ENCODE assay signal across 10 mouse cellular contexts in the genomic region with DNA sequence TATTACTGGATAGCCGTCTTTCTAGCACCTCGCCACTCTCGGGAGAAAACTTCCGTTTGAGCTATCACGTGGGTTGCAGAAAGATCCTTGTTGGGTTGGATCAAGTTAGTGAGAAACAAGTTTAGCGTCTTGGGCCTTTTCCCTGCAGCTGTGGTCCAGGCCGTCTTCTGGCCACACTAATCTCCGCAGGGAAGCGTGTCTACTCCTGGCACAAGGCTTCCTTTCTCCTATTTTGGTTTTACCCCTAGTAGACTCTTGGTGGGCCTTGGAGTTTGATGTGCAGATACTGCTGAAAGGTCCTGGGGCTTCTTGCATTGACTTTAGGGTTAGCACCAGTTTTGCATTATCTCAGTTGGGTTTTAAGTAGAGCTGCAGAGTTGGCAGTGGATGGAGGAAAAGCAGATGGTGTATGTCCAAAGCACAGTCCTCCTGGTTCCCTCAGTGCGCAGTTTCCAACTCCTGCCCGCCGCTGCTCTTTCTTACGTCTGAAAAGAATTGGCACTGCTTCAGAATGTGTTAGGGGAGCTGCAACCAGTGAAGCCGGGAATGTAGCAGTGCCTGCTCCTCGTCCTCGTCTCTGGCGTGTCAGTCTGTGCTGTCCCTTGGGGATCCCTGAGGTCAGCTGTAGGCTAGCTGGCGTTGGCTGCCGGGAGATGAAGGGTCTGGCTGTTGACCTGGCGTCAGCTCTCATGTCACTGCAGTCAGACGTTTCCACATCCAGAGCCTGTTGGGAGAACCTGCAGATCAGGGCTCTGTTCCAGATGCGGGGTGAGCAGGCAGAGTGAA.
DNase-seq lines count a peak whose midpoint lies in the region; ATAC-seq and TF ChIP-seq lines count a peak whose summit lies in the region.
"Had no signal": no experiment of that assay in that cellular context is flagged by ENCODE, and none has a peak within 500 bp of the region (broad histone marks: within the 10 kb centered on the region; RNA-seq: fewer than 3 reads in every experiment).

No protein-coding gene starts in this region.

- H3K4me2 ChIP-seq in embryonic facial prominence, embryonic 14.5 days (ENCODE audit: low read depth, low read length), result no peak overlapping the region
- H3K4me2 ChIP-seq in heart, embryonic 13.5 days, result 0 out of 2 replicates have a peak overlapping the region, but pooled peaks have one; percentile 4
- H3K4me2 ChIP-seq in limb, embryonic 14.5 days (replicated peaks; ENCODE audit: low read depth, low read length, severe bottlenecking), result 0 out of 2 replicates have a peak overlapping the region, but pooled peaks have one; percentile 7

- no peak overlapping the region for H3K9ac ChIP-seq in embryonic facial prominence, embryonic 14.5 days (ENCODE audit: low read depth, low read length)
- no peak overlapping the region for H3K9ac ChIP-seq in heart, embryonic 13.5 days
- H3K9ac ChIP-seq in limb, embryonic 14.5 days (ENCODE audit: low read depth, low read length, severe bottlenecking), result no peak overlapping the region

- no peak for ATAC-seq in embryonic facial prominence, embryonic 14.5 days (ENCODE audit: low read depth)
- ATAC-seq in heart, embryonic 13.5 days (ENCODE audit: extremely low read depth, insufficient number of reproducible peaks, low FRiP score, low TSS enrichment), result no peak
- no peak for ATAC-seq in limb, embryonic 14.5 days (ENCODE audit: low FRiP score, low read depth)
- no peak for ATAC-seq in CD4-positive, CD25-positive, alpha-beta regulatory T cell, adult 4 months

- H3K4me1 ChIP-seq in embryonic facial prominence, embryonic 14.5 days (ENCODE audit: control insufficient read depth, insufficient read depth, low read length), result peaks cover 17% of the 10 kb centered on the region; the same call in 1 of the 2 replicates
- peaks cover 79% of the 10 kb centered on the region for H3K4me1 ChIP-seq in heart, embryonic 13.5 days
- H3K4me1 ChIP-seq in limb, embryonic 14.5 days (ENCODE audit: control insufficient read depth, insufficient read depth, low read length), result peaks cover 7% of the 10 kb centered on the region; the same call in 1 of the 2 replicates

- 59% methylated on average over 22 of the region's 22 CpGs for WGBS in embryonic facial prominence, embryonic 14.5 days
- 52% methylated on average over 22 of the region's 22 CpGs for WGBS in heart, embryonic 13.5 days
- WGBS in limb, embryonic 14.5 days, result 64% methylated on average over 22 of the region's 22 CpGs

- H3K9me3 ChIP-seq in embryonic facial prominence, embryonic 14.5 days (ENCODE audit: control insufficient read depth, low read length), result no peaks in the 10 kb centered on the region
- no peaks in the 10 kb centered on the region for H3K9me3 ChIP-seq in heart, embryonic 13.5 days
- no peaks in the 10 kb centered on the region for H3K9me3 ChIP-seq in limb, embryonic 14.5 days (ENCODE audit: control insufficient read depth, low read length)

- no peak for TF ChIP-seq POLR2A in limb, embryonic 14.5 days (IDR thresholded peaks at IDR 0.05; ENCODE audit: borderline replicate concordance, extremely low read depth, insufficient read depth, insufficient read length)

- peak overlapping the region; percentile 8; the same call in 1 of the 2 replicates for H3K27ac ChIP-seq in embryonic facial prominence, embryonic 14.5 days (replicated peaks; ENCODE audit: low read depth, low read length)
- H3K27ac ChIP-seq in heart, embryonic 13.5 days (replicated peaks), result peak overlapping the region; percentile 71
- no peak overlapping the region for H3K27ac ChIP-seq in limb, embryonic 14.5 days (replicated peaks; ENCODE audit: low read depth, low read length)

- DNase-seq in kidney, postnatal 10 days, result peak; percentile 55
- DNase-seq in kidney, adult 18-20 months, result no peak
- DNase-seq in embryonic facial prominence, embryonic 14.5 days (ENCODE audit: low spot score), result peak; percentile 70
- peak; percentile 23 for DNase-seq in limb, embryonic 14.5 days (ENCODE audit: low spot score)
- DNase-seq in ovary, postnatal 10 days (ENCODE audit: low spot score), result no peak
- DNase-seq in ovary, postnatal 36 days (ENCODE audit: low spot score), result no peak
- DNase-seq: cerebellum, postnatal 25 days; layer of hippocampus, postnatal 36 days had no signal

- no peaks in the 10 kb centered on the region for H3K27me3 ChIP-seq in embryonic facial prominence, embryonic 14.5 days (replicated peaks; ENCODE audit: control insufficient read depth, insufficient read depth, low read length)
- no peaks in the 10 kb centered on the region for H3K27me3 ChIP-seq in heart, embryonic 13.5 days (replicated peaks)
- H3K27me3 ChIP-seq in limb, embryonic 14.5 days (ENCODE audit: control insufficient read depth, insufficient read depth, low read length), result no peaks in the 10 kb centered on the region

- no peak overlapping the region for H3K4me3 ChIP-seq in embryonic facial prominence, embryonic 14.5 days (ENCODE audit: low read depth, low read length)
- no peak overlapping the region for H3K4me3 ChIP-seq in heart, embryonic 13.5 days
- H3K4me3 ChIP-seq in limb, embryonic 14.5 days (replicated peaks; ENCODE audit: low read length), result no peak overlapping the region

- peaks cover 50% of the 10 kb centered on the region; the same call in 1 of the 2 replicates for H3K36me3 ChIP-seq in embryonic facial prominence, embryonic 14.5 days (ENCODE audit: control insufficient read depth, insufficient read depth, low read length)
- H3K36me3 ChIP-seq in heart, embryonic 13.5 days, result peaks cover 48% of the 10 kb centered on the region
- peaks cover 47% of the 10 kb centered on the region for H3K36me3 ChIP-seq in limb, embryonic 14.5 days (ENCODE audit: control insufficient read depth, insufficient read depth, low read length)

Comparison
In these comparisons a context has a peak if more than half of its experiments do, and no peak if none do; other contexts are left out.
1. DNase-seq: peak in kidney, postnatal 10 days (single experiment), embryonic facial prominence, embryonic 14.5 days (single experiment) and limb, embryonic 14.5 days (single experiment); none in kidney, adult 18-20 months (single experiment), ovary, postnatal 10 days (single experiment) and ovary, postnatal 36 days (single experiment).